In the genomic region with DNA sequence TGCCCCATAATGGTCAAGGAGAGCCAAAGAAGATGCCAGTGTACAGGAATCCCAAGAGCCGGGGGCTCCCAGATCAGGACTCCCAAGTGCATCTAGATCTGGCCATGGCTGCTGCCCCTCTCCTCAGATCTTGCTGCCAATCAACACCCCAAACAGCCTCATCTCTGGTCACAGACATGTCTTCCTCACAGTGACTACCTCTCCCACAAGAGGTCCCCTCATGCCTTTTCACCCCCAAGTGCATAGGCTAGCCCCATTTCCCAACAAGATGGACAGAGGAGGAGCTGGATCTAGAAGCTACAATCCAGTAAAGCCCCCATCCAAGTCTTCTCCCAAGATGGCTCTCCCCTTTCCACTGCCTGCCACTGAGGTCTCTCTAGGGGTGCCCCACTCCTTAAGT, we compare ENCODE assay signal across 10 mouse cellular contexts. TPM values are rescaled to one million over a fixed set of nuclear protein-coding genes. Genes with fewer than 3 reads are reported as not detected.
DNase-seq lines count a peak whose midpoint lies in the region; ATAC-seq and TF ChIP-seq lines count a peak whose summit lies in the region.
"Had no signal": no experiment of that assay in that cellular context is flagged by ENCODE, and none has a peak within 500 bp of the region (broad histone marks: within the 10 kb centered on the region; RNA-seq: fewer than 3 reads in every experiment).

No protein-coding gene starts in this region.

- H3K9ac ChIP-seq in limb, embryonic 13.5 days, result no peak overlapping the region

- WGBS in hindbrain, embryonic 10.5 days, result 86% methylated on average over 1 of the region's 1 CpGs
- WGBS in limb, embryonic 13.5 days, result 92% methylated on average over 1 of the region's 1 CpGs
- 87% methylated on average over 1 of the region's 1 CpGs for WGBS in small intestine, adult 2 months

- H3K4me2 ChIP-seq in limb, embryonic 13.5 days (replicated peaks), result no peak overlapping the region

- ATAC-seq in limb, embryonic 13.5 days (ENCODE audit: low FRiP score, low read depth), result no peak
- no peak for ATAC-seq in cerebellum, adult (ENCODE audit: insufficient number of reproducible peaks, low FRiP score, low TSS enrichment)

- no peak for TF ChIP-seq POLR2A in small intestine, adult 2 months (IDR thresholded peaks at IDR 0.05; ENCODE audit: low read depth, low read length)

- H3K4me3 ChIP-seq in hindbrain, embryonic 10.5 days, result peak overlapping the region; percentile 76
- peak overlapping the region; percentile 64; the same call in 1 of the 2 replicates for H3K4me3 ChIP-seq in limb, embryonic 13.5 days
- peak overlapping the region; percentile 65; the same call in 1 of the 2 replicates for H3K4me3 ChIP-seq in small intestine, adult 2 months (ENCODE audit: low read depth, low read length)

- no peak overlapping the region for H3K27ac ChIP-seq in hindbrain, embryonic 10.5 days
- no peak overlapping the region for H3K27ac ChIP-seq in limb, embryonic 13.5 days
- H3K27ac ChIP-seq in small intestine, adult 2 months (ENCODE audit: insufficient read depth, low read depth, low read length), result no peak overlapping the region

- H3K9me3 ChIP-seq in hindbrain, embryonic 10.5 days, result no peaks in the 10 kb centered on the region
- H3K9me3 ChIP-seq in limb, embryonic 13.5 days, result no peaks in the 10 kb centered on the region

- H3K36me3 ChIP-seq in hindbrain, embryonic 10.5 days, result no peaks in the 10 kb centered on the region
- H3K36me3 ChIP-seq in limb, embryonic 13.5 days, result no peaks in the 10 kb centered on the region
- no peaks in the 10 kb centered on the region for H3K36me3 ChIP-seq in small intestine, adult 2 months (ENCODE audit: control insufficient read depth, insufficient read depth, low read length)

- peaks cover 97% of the 10 kb centered on the region for H3K27me3 ChIP-seq in hindbrain, embryonic 10.5 days (ENCODE audit: insufficient read depth, poor library complexity, severe bottlenecking)
- peaks cover 92% of the 10 kb centered on the region for H3K27me3 ChIP-seq in limb, embryonic 13.5 days
- peaks cover 17% of the 10 kb centered on the region for H3K27me3 ChIP-seq in small intestine, adult 2 months (ENCODE audit: control insufficient read depth, insufficient read depth, low read length)

- DNase-seq in right cerebral cortex, postnatal 4 days, result peak; percentile 2
- no peak for DNase-seq in right cerebral cortex, adult 2 months (ENCODE audit: low spot score in 2 of 2)
- no peak for DNase-seq in hindbrain, embryonic 10.5 days (ENCODE audit: low spot score)
- DNase-seq in cerebellum, adult 18-20 months, result no peak
- no peak for DNase-seq in adrenal gland, adult 8-10 months
- DNase-seq: cerebellum, postnatal 36 days; kidney, adult 2 months had no signal

- no peak for TF ChIP-seq CTCF in small intestine, adult 2 months (IDR thresholded peaks at IDR 0.05; ENCODE audit: extremely low read depth, insufficient read length, insufficient replicate concordance, low read depth, low read length)

- peaks cover 67% of the 10 kb centered on the region for H3K4me1 ChIP-seq in hindbrain, embryonic 10.5 days (replicated peaks)
- peaks cover 30% of the 10 kb centered on the region for H3K4me1 ChIP-seq in limb, embryonic 13.5 days
- H3K4me1 ChIP-seq in small intestine, adult 2 months (ENCODE audit: control insufficient read depth, insufficient read depth, insufficient read length, low read length), result peaks cover 23% of the 10 kb centered on the region

RNA-seq across cellular contexts. Expression of a gene that starts 1.4 kb away (rescaled TPM):
- 0.20 and 0.25 TPM in 2 replicates for polyA plus RNA-seq in hindbrain, embryonic 10.5 days (2016; fragmentation: Nextera tagmentation; extraction: Ambion mirVana)
- polyA plus RNA-seq in limb, embryonic 13.5 days (2015; fragmentation: Nextera tagmentation; extraction: Ambion mirVana), result 0.05 and 0.11 TPM in 2 replicates
- polyA plus RNA-seq in small intestine, adult 2 months (2012; rRNA removed), result 7.2 and 38.9 TPM in 2 replicates
- 1 to 10 TPM in 2 of 4 experiments, under 1 TPM in 2; 0.90 to 1.6 (median 1.1) TPM for total RNA-seq in adrenal gland, adult 8-10 months (2022)
